Mouse (Mus musculus) induced T-regulatory cell, adult 2 months (primary cell): Measurements from ENCODE around the gene Tmem270.
A peak's percentile ranks its signal among the peaks of the same experiment; 100 is the strongest.
"Not testable (repeated sequence)": the region's sequence is repeated elsewhere in the genome, so short reads cannot be mapped to it uniquely, and the experiment has no call there.

Experiments
- DNase-seq: peaks from one replicate; pipeline ENCODE4 v3.0.0-alpha.2; 2012; ENCODE audit warnings: low read depth

Gene Tmem270

DNA sequence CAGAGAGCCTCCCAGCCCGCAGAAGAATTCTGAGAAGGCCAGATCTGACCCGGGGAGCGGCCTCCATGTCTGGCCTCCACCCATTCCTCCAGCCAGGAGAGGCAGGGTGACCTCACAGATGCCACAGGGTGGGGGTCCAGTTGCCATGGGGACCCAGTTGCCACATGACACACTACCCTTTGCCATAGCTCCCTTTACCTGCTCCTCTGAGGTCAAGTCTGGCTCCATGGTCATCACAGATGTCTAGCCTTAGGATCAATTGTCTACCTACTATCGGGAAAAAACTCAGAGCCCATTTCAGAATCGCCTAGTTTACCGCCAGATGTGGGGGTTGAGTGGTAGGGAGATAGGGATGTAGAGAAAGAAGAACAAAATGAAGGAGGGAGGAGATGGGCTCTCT lies at the start of gene Tmem270:
Tmem270 (minus strand) TSS at position 101 of the 400 bp plus-strand sequence.
- DNase-seq: no peak

DNA sequence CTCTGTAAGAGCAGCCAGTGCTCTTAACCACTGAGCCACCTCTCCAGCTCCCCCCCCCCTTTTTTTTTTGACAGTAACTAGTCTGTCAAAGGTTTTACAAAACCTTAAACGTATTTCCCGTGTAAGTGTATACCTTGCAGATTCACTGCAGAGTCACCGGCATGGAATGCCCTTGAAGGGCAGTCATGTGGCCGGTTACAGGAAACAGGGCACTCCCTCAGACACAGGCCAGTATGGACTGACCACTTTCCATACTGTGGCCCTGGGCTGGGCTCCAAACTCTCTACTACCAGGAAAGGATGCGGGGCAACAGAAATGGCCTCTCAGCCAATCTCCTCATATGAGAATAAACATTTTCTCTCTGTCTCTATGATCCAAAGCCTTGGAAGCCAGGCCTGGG lies 49.0 kb upstream of the Tmem270 start:
- no peak for DNase-seq

DNA sequence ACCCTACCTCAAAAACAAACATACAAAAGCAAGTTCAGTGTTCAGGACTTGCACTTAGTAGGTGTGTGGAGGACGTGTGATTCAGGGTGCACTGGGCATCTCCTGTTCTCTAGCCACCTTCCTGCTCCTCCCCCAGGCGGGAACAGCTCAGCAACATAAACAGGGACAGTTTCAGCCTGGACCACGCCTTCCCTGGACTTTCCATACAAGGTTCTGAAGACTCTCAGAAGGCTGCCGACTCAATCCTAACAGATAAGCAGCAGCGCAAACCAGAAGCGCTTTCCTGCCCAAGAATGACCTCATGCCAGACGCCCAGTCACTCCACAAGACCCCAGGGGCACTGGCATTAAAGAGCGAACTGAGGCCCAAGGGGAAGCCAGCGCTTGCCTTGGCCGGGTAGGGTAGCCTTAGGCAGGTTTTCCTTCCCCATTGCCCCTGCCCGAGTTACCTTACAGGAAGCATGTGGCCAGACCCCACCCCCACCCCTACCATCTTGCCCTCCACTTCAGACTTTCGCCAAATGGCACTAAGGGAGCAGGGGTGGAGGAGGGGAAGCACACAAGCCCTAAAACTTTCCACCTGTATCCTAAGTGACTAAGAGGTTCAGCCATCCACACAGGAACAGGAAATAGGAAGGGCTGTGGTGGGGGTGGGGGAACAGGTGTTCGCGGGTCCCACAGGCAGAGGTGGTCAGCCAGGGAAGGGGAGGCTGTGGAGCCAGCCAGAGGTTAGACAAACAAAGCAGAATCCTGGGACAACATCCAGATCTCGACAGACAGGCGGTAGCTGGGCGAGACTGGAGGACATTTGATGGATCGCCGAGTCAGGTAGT lies 44.7 kb upstream of the Tmem270 start:
- no peak for DNase-seq

- DNase-seq: no peak
These were observed 41.5 kb upstream of the Tmem270 start for GRCm38 (mm10) chr5:134948085-134948439.

- no peak for DNase-seq
These were observed 41.0 kb upstream of the Tmem270 start for GRCm38 (mm10) chr5:134947420-134948084.

GRCm38 (mm10) chr5:134946857-134947255 lies 40.3 kb upstream of the Tmem270 start, which contains the start of gene Cldn4:
Gene Cldn4 (minus strand): TSS chr5:134946934.
- DNase-seq: no peak

GRCm38 (mm10) chr5:134946063-134946856 lies 39.7 kb upstream of the Tmem270 start:
- DNase-seq: no peak

- DNase-seq: no peak
These were observed 38.9 kb upstream of the Tmem270 start for GRCm38 (mm10) chr5:134945266-134945959.

GRCm38 (mm10) chr5:134944179-134944578 lies 37.6 kb upstream of the Tmem270 start:
- no peak for DNase-seq

DNA sequence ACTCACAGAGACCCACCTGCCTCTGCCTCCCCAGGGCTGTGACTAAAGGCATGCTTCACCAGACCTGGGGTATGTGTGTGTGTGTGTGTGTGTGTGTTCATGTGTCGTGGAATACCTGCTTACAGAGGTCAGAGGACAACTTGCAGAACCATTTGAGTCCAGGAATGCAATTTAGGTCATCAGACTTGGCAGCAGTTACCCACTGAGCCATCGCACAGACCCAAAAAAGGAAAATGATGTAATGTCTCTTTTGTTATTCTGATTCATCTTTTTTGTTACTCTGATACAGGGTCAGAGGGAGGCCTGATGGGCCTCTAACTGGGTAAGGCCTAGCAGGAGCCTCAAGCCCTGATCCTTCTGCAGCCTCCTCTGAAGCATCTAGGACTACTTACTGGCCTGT lies 36.2 kb upstream of the Tmem270 start:
- no peak for DNase-seq

DNA sequence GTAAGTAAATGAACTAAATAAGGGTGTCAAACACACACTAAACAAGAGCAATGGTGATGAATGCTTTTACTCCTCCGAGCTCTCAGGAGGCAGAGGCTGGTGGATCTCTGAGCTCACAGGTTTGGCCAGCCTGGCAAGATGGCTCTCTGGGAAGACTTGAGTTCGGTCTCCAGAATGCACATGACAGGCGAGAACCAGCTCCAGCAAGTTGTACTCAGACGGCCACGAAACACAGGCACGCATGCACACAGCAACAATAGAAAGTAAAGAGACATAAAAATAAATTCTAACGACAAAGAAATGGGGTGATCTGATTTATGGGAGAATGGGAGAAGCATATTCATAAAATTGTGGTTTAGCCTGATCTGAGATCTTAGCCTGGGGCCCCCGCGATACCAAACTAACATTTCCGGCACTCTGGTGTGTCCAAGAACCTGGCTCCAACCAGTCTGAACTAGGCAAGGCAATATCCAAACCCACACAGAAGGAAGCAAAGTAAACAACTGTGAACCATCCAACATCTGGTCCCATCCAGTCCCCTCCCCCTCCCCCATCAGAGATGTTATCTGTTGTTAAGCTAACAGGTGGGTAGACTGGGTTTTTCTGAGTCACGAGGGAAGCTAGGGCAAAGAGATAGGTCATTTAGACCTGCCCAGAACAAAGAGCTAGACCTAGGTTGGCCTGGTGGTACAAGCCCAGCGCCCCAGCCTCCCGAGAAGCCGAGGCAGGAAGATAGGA lies 35.1 kb upstream of the Tmem270 start:
- peak; percentile 60 for DNase-seq

DNA sequence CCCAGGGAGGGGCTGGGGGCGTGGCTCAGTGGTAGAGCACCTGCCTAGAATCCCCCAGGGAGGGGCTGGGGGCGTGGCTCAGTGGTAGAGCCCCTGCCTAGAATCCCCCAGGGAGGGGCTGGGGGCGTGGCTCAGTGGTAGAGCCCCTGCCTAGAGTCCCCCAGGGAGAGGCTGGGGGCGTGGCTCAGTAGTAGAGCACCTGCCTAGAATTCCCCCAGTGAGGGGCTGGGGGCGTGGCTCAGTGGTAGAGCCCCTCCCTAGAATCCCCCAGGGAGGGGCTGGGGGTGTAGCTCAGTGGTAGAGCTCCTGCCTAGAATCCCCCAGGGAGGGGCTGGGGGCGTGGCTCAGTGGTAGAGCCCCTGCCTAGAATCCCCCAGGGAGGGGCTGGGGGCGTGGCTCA lies 33.0 kb upstream of the Tmem270 start:
- DNase-seq: not testable (repeated sequence)

- DNase-seq: peak; percentile 58
These were observed 32.5 kb upstream of the Tmem270 start for GRCm38 (mm10) chr5:134939069-134939468.

DNA sequence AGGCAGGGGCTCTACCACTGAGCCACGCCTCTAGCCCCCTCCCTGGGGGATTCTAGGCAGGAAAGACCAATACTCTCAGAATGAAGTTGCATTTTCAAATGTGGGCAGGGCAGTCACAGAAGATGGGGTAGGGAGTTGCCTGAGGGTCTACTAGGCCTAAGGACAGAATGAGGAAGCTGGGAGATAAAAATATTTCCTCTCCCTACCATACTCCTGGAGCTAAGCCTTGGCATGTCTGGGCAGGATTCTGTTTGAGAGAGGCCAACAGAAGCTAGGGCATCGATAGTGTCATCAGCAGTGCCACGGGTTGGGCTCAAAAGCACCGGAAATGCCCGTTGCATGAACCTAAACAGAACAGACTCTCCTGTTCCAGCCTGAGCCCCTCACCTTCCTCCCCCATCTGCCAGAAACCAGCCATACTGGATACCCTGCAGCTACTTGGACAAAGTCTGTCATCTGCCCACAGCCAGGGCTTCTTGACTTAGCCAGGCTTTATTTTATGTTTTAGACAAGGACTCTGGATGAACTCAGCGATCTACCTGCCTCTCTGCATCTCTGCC lies 30.2 kb upstream of the Tmem270 start:
- DNase-seq: no peak

DNA sequence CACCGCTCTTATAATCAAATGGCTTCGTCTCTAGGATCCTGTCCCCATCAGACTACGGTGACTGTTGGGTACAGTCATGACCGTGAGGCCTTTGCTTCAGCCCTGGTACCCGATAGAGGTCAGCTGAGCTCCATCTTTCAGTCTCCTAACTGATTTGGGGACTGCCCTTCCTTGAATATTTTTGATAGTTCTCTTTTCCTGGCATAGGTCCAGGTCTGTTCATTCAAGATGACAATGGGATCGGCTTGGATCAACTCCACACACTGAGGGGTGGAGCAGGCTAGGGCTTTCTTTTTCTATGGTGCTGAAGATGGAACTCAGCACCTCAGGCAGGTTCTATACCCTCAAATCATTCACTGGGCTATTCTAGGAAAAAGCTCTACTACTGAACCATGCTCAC lies 29.5 kb upstream of the Tmem270 start:
- no peak for DNase-seq

DNA sequence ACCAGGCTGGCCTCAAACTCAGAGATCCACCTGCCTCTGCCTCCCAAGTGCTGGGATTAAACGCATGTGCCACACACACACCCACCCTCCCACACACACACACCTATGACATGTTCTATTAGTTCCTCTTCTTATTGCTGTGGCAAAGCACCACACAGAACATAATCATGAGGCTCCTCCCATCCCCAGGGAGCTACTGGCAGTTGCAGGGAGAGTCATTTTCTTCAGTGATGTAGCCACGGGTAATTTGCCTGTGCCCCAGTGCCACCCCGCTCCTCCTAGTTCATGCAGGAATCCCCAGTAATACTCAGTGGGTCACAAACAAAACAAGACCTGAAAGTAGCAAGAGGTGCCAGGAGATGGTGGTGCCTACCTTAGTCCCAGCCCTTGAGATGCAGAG lies 28.1 kb upstream of the Tmem270 start:
- DNase-seq: no peak

- peak; percentile 34 for DNase-seq
These were observed 27.2 kb upstream of the Tmem270 start for GRCm38 (mm10) chr5:134933686-134934085.

GRCm38 (mm10) chr5:134933281-134933680 lies 26.7 kb upstream of the Tmem270 start:
- peak; percentile 74 for DNase-seq

- peak; percentile 94 for DNase-seq
These were observed 26.4 kb upstream of the Tmem270 start for GRCm38 (mm10) chr5:134932903-134933276.

DNA sequence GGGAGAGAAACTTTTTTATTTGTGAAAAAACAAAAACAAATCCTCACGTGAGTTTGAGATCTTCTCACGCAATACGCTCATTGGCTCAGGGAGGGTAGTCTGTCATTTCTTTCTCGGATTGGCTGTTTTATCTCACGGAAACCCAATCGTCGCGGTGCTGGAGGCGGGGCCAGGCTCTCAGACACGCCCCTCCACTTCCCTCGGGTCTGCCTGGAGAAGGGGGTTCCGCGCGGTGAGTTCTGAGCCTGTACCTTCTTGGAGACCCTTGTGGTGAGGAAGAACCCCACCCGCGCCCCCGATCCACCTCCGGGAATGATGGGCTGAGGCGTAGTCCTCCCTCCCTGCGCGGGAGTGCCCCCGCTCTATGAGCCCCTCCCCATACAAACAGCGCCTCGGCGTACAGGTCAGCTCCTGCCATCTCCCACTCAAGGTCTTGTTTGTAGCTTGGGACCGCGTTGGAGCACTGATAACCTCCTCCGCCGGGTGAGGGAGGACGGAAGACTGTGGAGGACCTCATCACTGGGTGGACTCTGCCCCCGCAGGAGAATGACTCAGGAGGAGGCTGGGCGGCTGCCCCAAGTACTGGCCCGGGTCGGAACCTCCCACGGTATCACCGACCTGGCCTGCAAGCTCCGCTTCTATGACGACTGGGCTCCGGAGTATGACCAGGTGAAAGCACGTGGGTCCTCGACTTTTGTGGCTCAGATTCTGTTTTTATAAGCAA lies 25.8 kb upstream of the Tmem270 start, which contains the start of gene Mettl27:
Mettl27 (plus strand) TSS at position 190 of the 724 bp plus-strand sequence.
- peak; percentile 94 for DNase-seq
